Mouse (Mus musculus): Measurements from ENCODE around the gene Gstm2. TPM values are rescaled to one million over a fixed set of nuclear protein-coding genes. Genes with fewer than 3 reads are reported as not detected.
A peak's percentile ranks its signal among the peaks of the same experiment; 100 is the strongest.

Gstm2 gene
- polyA plus RNA-seq (2012; rRNA removed), result 246 and 344 TPM in 2 replicates

- TF ChIP-seq CTCF (IDR thresholded peaks at IDR 0.05; ENCODE audit: control insufficient read depth, insufficient read depth, insufficient replicate concordance, low read depth, low read length) (no peak), POLR2A (IDR thresholded peaks at IDR 0.05; ENCODE audit: control insufficient read depth, low read depth, low read length) (peak; percentile 72; the same call in 1 of the 2 replicates)
- H3K36me3 ChIP-seq (ENCODE audit: control insufficient read depth, insufficient read depth, low read length), result no peaks in the 10 kb centered on the region
- H3K4me1 ChIP-seq (ENCODE audit: control insufficient read depth, insufficient read depth, low read length), result no peaks in the 10 kb centered on the region; the same call in 1 of the 2 replicates
- peak within 1 kb of the TSS; percentile 76 for H3K27ac ChIP-seq (ENCODE audit: control insufficient read depth, insufficient read depth, low read depth, low read length)
- no peaks in the 10 kb centered on the region for H3K27me3 ChIP-seq (ENCODE audit: control insufficient read depth, insufficient read depth, low read length)
- peak within 1 kb of the TSS; percentile 76 for H3K4me3 ChIP-seq (ENCODE audit: control insufficient read depth, low read depth, low read length)
These were observed at the start of gene Gstm2 for GRCm38 (mm10) chr3:107986041-107986562. Gstm2 (minus strand) TSS chr3:107986453.

- TF ChIP-seq CTCF (IDR thresholded peaks at IDR 0.05; ENCODE audit: control insufficient read depth, insufficient read depth, insufficient replicate concordance, low read depth, low read length) (no peak), POLR2A (IDR thresholded peaks at IDR 0.05; ENCODE audit: control insufficient read depth, low read depth, low read length) (no peak)
- no peaks in the 10 kb centered on the region for H3K36me3 ChIP-seq (ENCODE audit: control insufficient read depth, insufficient read depth, low read length)
- H3K4me3 ChIP-seq (ENCODE audit: control insufficient read depth, low read depth, low read length), result no peak overlapping the region
- no peaks in the 10 kb centered on the region for H3K4me1 ChIP-seq (ENCODE audit: control insufficient read depth, insufficient read depth, low read length)
- H3K27me3 ChIP-seq (ENCODE audit: control insufficient read depth, insufficient read depth, low read length), result no peaks in the 10 kb centered on the region
- H3K27ac ChIP-seq (ENCODE audit: control insufficient read depth, insufficient read depth, low read depth, low read length), result no peak overlapping the region
These were observed 46.9 kb upstream of the Gstm2 start for GRCm38 (mm10) chr3:108033156-108033555.

- H3K27me3 ChIP-seq (ENCODE audit: control insufficient read depth, insufficient read depth, low read length), result no peaks in the 10 kb centered on the region
- no peaks in the 10 kb centered on the region for H3K4me1 ChIP-seq (ENCODE audit: control insufficient read depth, insufficient read depth, low read length)
- TF ChIP-seq CTCF (IDR thresholded peaks at IDR 0.05; ENCODE audit: control insufficient read depth, insufficient read depth, insufficient replicate concordance, low read depth, low read length) (no peak), POLR2A (IDR thresholded peaks at IDR 0.05; ENCODE audit: control insufficient read depth, low read depth, low read length) (no peak)
- no peaks in the 10 kb centered on the region for H3K36me3 ChIP-seq (ENCODE audit: control insufficient read depth, insufficient read depth, low read length)
- no peak overlapping the region for H3K4me3 ChIP-seq (ENCODE audit: control insufficient read depth, low read depth, low read length)
- H3K27ac ChIP-seq (ENCODE audit: control insufficient read depth, insufficient read depth, low read depth, low read length), result no peak overlapping the region
These were observed 45.9 kb upstream of the Gstm2 start for GRCm38 (mm10) chr3:108032113-108032512.

GRCm38 (mm10) chr3:108028641-108029365, 42.5 kb upstream of the Gstm2 start:
- no peaks in the 10 kb centered on the region for H3K27me3 ChIP-seq (ENCODE audit: control insufficient read depth, insufficient read depth, low read length)
- H3K36me3 ChIP-seq (ENCODE audit: control insufficient read depth, insufficient read depth, low read length), result no peaks in the 10 kb centered on the region
- no peak overlapping the region for H3K4me3 ChIP-seq (ENCODE audit: control insufficient read depth, low read depth, low read length)
- no peak for TF ChIP-seq CTCF (IDR thresholded peaks at IDR 0.05; ENCODE audit: control insufficient read depth, insufficient read depth, insufficient replicate concordance, low read depth, low read length)
- no peak for TF ChIP-seq POLR2A (IDR thresholded peaks at IDR 0.05; ENCODE audit: control insufficient read depth, low read depth, low read length)
- no peak overlapping the region for H3K27ac ChIP-seq (ENCODE audit: control insufficient read depth, insufficient read depth, low read depth, low read length)
- H3K4me1 ChIP-seq (ENCODE audit: control insufficient read depth, insufficient read depth, low read length), result peaks cover 3% of the 10 kb centered on the region; the same call in 1 of the 2 replicates

- no peaks in the 10 kb centered on the region for H3K36me3 ChIP-seq (ENCODE audit: control insufficient read depth, insufficient read depth, low read length)
These were observed 40.3 kb upstream of the Gstm2 start for GRCm38 (mm10) chr3:108026597-108026996.

GRCm38 (mm10) chr3:108026049-108026448, 39.8 kb upstream of the Gstm2 start:
- TF ChIP-seq CTCF (IDR thresholded peaks at IDR 0.05; ENCODE audit: control insufficient read depth, insufficient read depth, insufficient replicate concordance, low read depth, low read length) (no peak), POLR2A (IDR thresholded peaks at IDR 0.05; ENCODE audit: control insufficient read depth, low read depth, low read length) (no peak)
- Histone ChIP-seq H3K4me3 (ENCODE audit: control insufficient read depth, low read depth, low read length) (no peak overlapping the region), H3K36me3 (ENCODE audit: control insufficient read depth, insufficient read depth, low read length) (no peaks in the 10 kb centered on the region), H3K4me1 (ENCODE audit: control insufficient read depth, insufficient read depth, low read length) (peaks cover 3% of the 10 kb centered on the region; the same call in 1 of the 2 replicates), H3K27ac (ENCODE audit: control insufficient read depth, insufficient read depth, low read depth, low read length) (no peak overlapping the region), H3K27me3 (ENCODE audit: control insufficient read depth, insufficient read depth, low read length) (no peaks in the 10 kb centered on the region)

More at GRCm38 (mm10) chr3:108026597-108026996, 40.3 kb upstream of the Gstm2 start:
- Histone ChIP-seq H3K4me3 (ENCODE audit: control insufficient read depth, low read depth, low read length) (no peak overlapping the region), H3K27ac (ENCODE audit: control insufficient read depth, insufficient read depth, low read depth, low read length) (no peak overlapping the region), H3K27me3 (ENCODE audit: control insufficient read depth, insufficient read depth, low read length) (no peaks in the 10 kb centered on the region), H3K4me1 (ENCODE audit: control insufficient read depth, insufficient read depth, low read length) (peaks cover 3% of the 10 kb centered on the region; the same call in 1 of the 2 replicates)
- TF ChIP-seq CTCF (IDR thresholded peaks at IDR 0.05; ENCODE audit: control insufficient read depth, insufficient read depth, insufficient replicate concordance, low read depth, low read length) (no peak), POLR2A (IDR thresholded peaks at IDR 0.05; ENCODE audit: control insufficient read depth, low read depth, low read length) (no peak)

GRCm38 (mm10) chr3:108025318-108025717, 39.1 kb upstream of the Gstm2 start:
- Histone ChIP-seq H3K4me3 (ENCODE audit: control insufficient read depth, low read depth, low read length) (no peak overlapping the region), H3K27me3 (ENCODE audit: control insufficient read depth, insufficient read depth, low read length) (no peaks in the 10 kb centered on the region), H3K27ac (ENCODE audit: control insufficient read depth, insufficient read depth, low read depth, low read length) (no peak overlapping the region; the same call in 1 of the 2 replicates), H3K4me1 (ENCODE audit: control insufficient read depth, insufficient read depth, low read length) (peaks cover 3% of the 10 kb centered on the region; the same call in 1 of the 2 replicates), H3K36me3 (ENCODE audit: control insufficient read depth, insufficient read depth, low read length) (no peaks in the 10 kb centered on the region)
- no peak for TF ChIP-seq POLR2A (IDR thresholded peaks at IDR 0.05; ENCODE audit: control insufficient read depth, low read depth, low read length)
- TF ChIP-seq CTCF (IDR thresholded peaks at IDR 0.05; ENCODE audit: control insufficient read depth, insufficient read depth, insufficient replicate concordance, low read depth, low read length), result no peak
